Mouse (Mus musculus): ENCODE data around the gene Ccdc142.

The Ccdc142 gene

DNA sequence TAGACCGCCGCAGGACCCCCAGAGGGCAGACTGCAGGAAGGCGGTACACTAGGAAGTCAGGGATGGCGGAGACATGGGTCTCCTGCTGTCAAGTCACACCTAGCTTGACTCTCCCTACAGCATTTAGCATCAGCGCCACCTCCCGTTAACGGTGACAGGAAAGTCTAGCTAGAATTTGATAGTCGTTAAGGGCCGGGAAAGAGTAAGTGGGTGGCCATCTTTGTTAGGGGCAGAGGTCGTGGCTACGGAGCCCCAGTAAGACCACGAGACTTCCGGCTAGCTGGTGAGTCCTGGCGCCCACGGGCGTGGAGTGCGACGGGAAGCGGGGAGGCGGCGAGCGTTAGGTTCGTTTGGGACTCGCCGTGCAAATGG is at the start of gene Ccdc142, which contains the start of gene Gm42688:
Ccdc142 (plus strand) TSS at position 286 of the 372 bp plus-strand sequence.
Gm42688 (plus strand) TSS at position 302 of the 372 bp plus-strand sequence.
- peak; percentile 62 for ATAC-seq (ENCODE audit: low TSS enrichment)

DNA sequence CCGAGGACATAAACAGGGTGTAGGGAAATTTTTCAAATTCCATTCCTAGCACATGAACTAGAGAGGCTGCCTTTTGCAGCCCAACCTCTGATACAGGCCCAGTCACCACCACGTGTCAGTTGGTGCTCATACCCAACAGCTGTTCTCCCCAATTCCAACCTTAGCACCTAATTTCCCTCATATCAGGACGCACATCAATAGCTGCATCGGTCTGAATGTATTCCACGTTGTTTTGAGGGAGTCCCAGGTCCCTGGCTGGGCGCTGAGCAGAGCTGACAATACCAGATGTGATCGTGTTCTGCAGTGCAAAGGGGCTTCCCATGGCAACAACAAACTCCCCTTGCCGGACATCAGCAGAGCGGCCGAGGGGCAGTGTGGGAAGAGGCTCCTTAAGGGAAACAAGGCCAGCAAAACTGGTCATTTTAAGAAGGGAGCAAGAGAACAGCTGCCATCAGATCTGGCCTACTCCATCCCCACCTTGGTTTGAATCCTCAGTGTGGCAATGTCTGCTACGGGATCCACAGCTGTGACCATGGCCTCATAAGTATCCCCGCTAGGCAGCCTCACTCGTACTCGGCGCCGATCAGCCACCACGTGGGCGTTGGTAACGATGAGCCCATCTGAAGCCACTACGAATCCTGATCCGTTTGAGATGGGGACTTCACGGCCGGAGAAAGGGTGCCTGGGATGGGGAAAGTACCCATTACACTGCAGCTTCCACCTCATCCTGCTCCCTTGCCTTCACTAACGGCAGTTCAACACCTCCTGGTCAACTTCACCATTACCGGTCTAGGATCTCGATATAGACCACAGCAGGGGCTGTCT is 48.1 kb upstream of the Ccdc142 start:
- ATAC-seq (ENCODE audit: low TSS enrichment) = peak; percentile 9; the same call in 1 of the 2 replicates

DNA sequence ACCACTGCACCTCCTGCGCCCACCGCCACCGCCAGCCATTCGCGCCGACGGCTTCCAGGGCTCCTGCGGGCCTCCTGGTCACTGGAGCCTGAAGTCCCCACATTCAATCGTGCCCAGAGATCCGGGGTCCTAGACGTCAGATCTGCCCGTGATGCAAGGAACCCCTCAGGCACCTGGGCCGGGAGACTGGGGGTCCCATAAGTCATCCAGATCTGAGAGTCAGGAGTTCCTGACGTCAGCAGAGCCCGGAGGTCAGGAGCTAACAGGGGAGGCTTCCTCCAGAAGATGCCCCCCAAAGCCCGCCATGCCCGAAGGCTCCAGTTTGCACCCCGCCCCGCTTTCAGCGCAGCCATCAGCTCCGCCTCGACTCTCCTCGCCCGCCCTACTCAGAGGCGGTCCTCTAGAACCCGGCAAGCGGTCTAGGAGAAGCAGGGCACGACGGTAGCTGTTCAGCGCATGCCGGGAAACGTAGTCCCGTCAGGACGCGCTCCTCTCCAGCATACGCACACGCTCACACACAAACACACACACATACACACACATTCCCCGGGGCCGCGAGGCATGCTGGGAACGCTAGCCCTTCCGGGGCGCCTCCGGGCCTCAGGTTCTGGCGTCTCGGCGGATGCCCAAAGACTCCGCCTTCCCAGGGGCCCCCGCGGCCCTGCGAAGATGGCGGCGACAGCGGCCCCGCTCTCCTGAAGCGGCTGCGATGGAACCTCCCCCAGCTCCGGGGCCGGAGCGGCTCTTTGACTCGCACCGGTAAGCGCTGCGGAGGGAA is 47.1 kb upstream of the Ccdc142 start, which contains the start of gene Aup1:
Aup1 (plus strand) TSS at position 448 of the 778 bp plus-strand sequence.
- ATAC-seq (ENCODE audit: low TSS enrichment) = peak; percentile 89

DNA sequence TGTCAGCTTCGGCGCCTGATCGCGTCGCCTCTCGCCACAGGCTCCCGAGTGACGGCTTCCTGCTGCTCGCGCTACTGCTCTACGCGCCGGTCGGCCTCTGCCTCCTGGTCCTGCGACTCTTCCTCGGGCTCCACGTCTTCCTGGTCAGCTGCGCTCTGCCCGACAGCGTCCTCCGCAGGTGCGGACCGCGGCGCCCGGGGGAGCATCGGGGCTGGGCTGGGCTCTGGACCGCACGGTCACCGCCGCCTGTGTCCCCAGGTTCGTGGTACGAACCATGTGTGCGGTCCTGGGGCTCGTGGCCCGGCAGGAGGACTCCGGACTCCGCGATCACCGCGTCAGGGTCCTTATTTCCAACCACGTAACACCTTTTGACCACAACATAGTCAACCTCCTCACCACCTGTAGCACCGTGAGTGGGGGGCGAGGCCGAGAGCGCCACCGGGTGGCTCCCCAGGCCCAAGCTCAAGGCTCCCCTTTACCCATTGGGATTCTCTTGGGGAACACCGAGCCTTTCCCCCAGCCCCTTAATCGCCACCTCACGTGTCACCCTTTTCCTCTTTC is 46.5 kb upstream of the Ccdc142 start, which contains the start of gene Htra2:
Htra2 (minus strand) TSS at position 403 of the 561 bp plus-strand sequence.
- ATAC-seq (ENCODE audit: low TSS enrichment) = peak; percentile 24

DNA sequence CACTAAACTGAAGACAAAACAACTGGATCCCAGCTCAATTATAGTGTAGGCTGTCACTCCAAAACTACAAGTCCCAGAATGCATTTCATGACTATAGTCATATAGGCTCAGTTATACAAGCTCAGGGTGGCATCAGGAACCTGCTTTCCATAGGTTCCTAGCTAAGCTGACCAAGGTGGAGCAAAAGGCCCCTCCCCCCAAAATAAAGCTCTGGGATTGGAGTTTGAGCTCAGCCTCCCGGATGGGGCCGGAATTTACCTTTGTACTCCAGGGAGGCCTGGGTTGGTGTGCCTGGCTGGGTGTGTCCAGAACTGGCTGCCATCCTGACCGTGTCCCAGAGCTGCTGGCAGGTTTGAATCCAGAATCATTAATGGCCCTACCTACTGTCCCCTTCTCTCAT is 43.6 kb upstream of the Ccdc142 start, which contains the start of gene Dqx1:
Dqx1 (plus strand) TSS at position 55 of the 400 bp plus-strand sequence.
- peak; percentile 26 for ATAC-seq (ENCODE audit: low TSS enrichment)

DNA sequence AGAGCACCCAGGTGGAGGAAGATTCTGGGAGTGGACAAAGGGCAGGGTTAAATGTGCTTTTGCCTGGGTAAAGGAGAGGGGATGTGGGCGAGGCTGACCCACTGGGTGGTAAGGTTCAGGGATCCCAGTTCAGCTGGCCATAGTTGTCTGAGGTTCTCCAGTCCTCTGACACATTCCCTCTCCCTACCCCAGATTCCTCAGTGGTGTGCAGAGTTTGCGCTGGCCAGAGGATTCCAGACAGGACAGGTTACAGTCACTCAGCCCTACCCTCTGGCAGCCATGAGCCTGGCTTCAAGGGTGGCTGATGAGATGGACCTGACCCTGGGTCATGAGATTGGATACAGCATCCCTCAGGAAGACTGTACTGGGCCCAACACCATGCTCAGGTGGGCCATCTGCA is 42.7 kb upstream of the Ccdc142 start:
- ATAC-seq (ENCODE audit: low TSS enrichment) = no peak

DNA sequence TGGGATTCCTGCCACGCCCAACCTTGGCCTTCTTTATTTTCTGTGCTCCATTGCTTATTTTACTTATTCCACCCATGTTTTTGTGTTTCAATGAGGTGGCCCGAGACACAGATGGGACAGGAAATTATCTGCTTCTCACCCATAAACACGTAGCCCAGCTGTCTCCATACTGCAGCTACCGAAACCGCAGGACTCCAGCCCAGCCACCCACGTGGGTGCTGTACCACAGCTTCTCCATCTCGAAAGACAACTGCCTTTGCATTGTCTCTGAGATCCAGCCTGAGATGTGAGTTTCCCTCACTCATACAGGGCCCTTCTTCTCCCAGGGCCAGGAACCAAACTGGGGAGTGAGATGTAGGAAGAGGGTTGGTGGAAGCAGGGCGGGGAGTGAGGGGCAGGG is 35.4 kb upstream of the Ccdc142 start:
- ATAC-seq (ENCODE audit: low TSS enrichment) = no peak

DNA sequence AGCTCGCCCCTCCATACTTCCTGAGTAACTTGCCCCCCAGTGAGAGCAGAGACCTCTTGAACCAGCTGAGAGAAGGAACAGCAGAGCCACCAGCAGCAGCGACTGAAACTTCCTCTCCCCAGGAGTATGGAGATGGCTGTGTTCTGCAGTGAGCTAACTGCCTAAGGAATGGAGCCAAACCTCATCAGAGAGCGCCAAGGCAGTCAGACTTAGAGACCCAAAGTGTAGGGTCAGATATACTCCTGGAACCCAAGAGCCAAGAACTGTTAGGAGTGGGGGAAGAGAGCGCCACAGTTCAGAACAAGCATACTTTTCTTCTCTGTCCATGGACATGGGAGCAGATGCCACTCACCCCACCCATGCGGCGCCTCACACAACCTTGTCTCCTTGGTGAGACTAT is 35.0 kb upstream of the Ccdc142 start:
- ATAC-seq (ENCODE audit: low TSS enrichment) = no peak

DNA sequence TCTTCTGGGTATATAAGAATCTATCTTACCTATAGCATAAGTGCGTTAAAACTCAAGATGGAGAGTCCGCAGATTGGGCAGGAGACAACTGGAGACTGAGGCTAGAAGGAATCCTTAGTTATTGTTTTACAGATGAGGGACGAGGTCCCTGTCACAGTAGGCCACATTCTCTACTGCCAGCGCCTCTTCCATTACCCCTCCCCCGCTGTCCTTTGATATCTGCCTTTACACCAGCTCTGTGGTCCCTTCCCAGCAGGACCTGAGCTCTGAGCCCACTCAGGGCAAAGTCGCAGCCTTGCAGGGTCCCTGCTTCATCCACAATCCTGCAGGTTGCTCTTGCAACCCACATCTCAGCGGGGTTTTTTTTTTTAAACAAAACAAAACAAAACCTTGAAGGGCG is 33.2 kb upstream of the Ccdc142 start:
- no peak for ATAC-seq (ENCODE audit: low TSS enrichment)

DNA sequence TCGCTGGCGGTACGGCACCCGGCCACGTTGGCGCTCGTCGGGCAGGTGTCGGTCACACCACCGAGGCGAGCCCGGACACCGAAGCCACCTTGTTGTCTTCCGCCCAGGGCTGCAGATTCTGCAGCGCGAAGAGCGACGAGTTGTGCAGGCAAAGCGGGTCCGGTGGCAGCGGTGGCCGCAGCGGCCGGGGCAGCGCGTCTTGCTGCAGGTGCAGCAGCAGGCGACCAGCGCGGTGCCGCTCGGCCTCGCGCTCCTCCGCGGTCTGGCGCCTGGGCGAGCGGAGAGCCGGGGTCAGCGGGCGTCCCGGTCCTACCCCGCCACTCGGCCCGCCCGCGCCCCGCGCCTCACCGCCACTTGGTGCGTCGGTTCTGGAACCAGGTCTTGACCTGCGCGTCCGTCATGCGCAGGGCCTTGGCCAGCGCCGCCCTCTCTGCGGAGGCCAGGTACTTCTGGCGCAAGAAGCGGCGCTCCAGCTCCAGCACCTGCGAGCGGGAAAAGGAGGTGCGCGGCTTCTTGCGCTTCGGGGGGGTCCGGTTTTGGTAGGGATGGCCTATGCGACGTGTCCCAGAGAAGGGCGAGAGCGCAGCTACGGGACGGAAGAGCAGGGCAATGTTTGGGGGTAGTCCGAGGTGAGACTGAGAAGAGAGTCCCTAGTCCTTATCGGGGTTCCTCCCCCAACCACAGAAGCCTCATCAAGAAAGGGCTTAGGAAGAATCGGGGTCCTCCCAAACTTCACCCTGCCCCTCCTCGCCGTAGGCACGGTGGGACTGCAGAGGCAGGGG is 32.5 kb upstream of the Ccdc142 start:
- no peak for ATAC-seq (ENCODE audit: low TSS enrichment)

DNA sequence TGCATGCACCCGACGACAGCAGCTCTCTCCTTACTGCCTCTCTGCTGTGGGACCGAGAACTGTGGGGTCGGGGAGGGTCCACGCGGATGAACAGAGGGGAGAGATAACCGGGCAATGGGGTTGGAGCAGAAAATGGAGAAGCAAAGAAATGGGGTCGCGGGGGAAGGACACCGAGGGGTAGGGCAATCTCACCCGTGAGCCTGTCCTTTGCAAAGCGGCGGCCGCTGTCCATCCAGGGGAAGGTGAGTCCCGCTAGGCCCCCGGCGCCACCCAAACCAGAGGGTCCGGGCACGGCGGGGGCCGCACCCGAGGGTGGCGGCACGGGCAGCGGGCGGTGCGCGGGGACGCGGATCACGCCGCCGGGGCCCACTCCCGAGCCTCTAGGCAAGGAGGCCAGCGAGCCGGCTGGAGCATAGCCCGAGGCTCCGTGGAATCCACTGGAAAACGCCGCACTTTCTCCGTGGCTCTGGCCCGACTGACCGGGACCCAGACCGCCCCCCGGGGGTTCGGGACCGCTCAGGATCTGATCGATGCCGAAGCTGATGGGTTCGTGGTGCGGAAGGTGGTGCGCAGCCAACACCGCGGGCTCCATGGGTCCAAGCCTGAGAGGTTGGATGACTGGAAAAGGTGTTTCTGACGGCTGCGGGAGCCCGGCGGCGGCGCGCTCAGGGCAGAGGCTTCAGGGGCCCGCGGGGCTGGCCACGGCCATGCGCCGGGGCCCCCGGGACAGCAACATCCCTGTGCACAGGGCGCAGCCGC is 31.7 kb upstream of the Ccdc142 start:
- ATAC-seq (ENCODE audit: low TSS enrichment) = no peak

DNA sequence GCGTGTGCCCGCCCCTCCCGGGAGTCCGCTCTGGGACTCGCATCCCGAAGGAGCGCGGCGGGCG is 31.3 kb upstream of the Ccdc142 start, which contains the start of gene Tlx2:
Tlx2 (minus strand) TSS at position 47 of the 64 bp plus-strand sequence.
- no peak for ATAC-seq (ENCODE audit: low TSS enrichment)

DNA sequence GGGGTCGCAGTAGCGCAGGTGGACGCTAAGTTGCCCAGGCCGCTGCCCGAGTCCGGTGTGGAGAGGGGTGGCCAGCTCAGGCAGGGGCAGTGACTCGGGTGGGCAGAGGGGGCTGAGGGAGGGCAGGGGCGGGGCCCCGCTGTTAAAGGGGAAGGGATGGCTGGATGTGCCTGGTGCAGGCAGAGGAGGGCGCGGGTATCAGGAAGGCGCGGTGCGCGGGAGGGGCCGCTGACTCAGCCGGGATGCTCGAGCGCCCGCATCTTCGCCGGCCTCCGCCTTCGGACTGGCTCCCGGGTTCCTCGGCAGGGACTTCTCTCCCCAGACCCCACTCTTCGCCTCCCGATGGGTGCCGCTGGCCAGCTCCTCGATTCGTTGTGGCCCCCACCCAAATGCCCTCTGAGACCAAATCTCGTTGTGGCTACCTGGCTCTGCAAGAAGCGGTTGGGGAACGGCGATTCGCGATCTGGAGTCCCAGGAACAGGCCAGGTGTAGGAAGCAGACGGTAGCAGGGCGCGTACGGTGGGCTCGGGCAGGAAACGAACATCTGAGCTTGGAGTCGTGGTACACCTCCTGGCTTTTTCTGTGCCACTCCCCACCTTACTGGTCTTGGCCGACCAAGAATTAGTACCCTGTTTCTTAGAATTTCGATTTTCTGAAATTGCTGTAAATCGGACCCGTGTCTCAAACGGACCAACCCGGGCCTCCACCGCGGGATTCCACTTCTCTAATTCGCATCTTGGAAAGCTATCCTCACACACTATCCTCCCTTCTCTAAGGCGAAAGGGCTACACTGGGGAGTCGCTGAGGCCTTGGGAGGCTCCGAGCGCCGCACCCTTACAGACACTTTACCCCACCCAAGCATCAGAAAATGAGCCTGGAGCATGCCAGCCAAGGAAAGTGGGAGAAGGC is 30.8 kb upstream of the Ccdc142 start:
- no peak for ATAC-seq (ENCODE audit: low TSS enrichment)

DNA sequence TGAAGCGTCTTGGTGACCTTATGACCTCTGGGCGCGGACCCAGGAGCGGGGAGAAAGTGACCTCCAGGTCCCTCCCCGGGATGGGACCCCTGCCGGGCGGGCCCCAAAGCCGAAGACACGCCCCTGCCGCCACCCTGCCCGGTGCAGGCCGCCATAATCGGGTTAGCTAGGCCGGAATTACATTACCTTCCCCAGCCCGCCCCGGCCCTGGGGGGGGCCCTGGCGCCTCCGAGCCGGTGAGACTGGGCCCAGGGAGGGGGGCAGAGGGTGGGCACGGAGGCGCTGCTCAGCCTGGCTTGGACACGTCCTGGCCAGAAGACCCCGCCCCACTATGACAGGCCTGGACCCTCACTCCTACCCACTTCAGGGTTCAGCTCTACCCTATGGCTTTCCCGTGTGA is 30.2 kb upstream of the Ccdc142 start:
- ATAC-seq (ENCODE audit: low TSS enrichment) = no peak

DNA sequence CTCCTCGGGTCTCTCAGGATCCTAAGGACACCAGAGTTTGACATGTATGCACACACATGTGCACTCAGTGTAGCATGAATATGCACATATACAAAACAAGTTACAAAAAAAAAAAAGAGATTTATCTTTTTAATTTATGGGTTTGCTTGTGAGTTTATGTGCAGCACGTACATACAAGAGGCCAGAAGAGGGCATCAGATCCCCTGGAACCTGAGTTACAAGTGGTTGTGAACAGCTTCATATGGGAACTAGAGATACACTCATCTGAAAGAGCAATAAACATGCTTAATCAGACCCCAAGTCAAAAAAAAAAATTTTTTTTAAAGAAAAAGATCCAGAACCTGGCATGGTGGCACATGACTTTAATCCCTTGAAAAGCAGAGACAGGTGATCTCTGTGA is 26.4 kb upstream of the Ccdc142 start:
- no peak for ATAC-seq (ENCODE audit: low TSS enrichment)

DNA sequence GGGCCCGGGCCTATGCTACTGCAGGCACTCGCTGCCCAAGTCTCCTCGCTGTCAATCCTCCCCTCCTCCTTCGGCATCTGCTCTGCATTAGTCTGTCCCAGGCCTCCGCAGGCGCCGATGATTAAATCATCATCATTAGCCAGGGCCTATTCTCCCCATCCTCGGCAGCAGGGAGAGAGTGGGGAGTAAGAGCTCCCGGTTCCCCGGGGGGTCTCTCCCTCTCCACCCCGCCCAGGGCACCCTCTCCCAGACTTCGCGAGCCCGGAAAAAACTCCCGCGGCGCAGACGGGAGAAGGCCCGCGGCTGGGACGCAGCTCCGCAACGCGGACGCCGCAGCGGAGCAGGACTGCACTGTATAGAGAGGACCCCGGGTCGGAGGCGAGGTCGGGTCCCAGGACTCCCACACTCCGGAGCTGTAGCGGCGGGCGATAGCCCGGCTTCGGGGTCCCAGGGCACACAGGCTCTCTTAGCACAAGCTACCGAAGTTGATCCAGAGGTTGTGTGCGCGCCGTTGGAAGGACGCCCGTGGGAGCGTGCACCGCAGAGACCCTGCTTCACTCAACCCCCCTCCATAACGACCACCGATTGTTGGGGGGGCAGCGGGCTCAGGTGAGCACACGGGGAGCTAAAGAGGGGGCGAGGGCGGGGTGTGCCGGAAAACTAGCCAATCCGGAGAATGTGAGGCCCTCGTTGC is 23.6 kb upstream of the Ccdc142 start, which contains the start of gene Pcgf1:
Pcgf1 (plus strand) TSS at position 240 of the 694 bp plus-strand sequence.
- ATAC-seq (ENCODE audit: low TSS enrichment) = peak; percentile 39; the same call in 1 of the 2 replicates

DNA sequence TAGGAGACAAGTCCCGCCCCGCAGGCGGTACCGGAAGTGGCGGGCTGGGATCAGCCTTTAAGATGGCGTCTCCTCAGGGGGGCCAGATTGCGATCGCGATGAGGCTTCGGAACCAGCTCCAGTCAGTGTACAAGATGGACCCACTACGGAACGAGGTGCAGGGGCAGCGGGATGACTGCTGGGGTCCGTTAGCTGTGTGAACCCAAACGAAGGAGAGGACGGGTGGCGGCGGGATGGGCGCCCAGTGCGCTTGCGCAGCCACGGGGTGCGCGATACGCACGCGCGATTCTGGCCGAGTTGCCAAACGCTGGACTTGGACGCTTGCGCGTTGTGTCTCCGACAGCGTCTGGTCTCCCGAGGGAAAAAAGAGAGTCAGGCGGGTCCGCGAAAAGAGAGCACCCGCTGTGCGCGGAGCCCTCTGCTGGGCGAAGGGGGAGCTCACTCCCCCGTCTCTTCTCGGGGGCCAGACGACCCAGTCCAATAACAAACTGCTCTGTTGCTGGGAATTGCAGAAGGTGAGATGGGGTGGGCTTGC is 23.0 kb upstream of the Ccdc142 start:
- peak; percentile 92 for ATAC-seq (ENCODE audit: low TSS enrichment)

DNA sequence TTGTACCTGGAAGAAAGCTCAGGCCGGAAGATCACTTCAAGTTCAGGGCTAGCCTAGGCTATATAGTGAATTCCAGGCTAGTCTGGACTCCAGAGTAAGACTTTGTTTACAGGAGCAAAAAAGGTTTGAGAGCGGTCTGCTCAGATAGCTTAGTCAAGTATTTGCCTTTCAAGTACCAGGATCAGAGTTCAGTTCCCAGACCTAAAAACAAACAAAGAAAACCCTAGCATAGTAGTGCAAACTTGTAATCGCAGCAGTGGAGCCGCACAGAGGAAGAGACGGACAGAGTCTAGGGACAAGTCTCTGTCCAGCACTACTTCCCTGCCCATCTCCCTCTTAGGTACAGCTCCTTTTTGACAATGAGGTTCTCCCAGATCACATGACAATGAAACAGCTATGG is 21.2 kb upstream of the Ccdc142 start:
- no peak for ATAC-seq (ENCODE audit: low TSS enrichment)

DNA sequence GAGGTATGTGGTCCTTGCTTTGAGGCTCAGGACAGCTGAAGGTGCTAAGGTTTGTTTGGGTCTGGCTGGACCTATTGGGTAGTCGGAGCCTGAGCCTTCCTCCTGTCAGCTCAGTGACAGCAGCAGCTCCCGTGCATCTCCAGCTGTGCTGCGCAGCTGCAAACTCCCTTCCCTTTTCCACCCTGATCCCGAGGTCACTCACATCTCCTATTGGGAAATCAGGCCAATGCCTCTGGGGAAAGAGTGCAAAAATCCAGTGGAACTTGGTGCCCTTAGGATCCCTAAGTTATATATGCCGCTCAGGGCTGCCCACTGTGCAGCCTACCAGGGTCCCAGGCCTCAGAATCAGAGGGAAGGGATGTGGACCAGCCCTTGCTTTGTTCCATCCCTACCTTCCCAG is 17.9 kb upstream of the Ccdc142 start:
- ATAC-seq (ENCODE audit: low TSS enrichment) = no peak

Measured in frontal cortex, adult (tissue).